Mouse (Mus musculus): ENCODE data around the gene Blm. TPM values are rescaled to one million over a fixed set of nuclear protein-coding genes. Genes with fewer than 3 reads are reported as not detected.

The Blm gene
- 9.4 and 10.1 TPM in 2 replicates for polyA plus RNA-seq (2015; fragmentation: Nextera tagmentation; extraction: Ambion mirVana)

DNA sequence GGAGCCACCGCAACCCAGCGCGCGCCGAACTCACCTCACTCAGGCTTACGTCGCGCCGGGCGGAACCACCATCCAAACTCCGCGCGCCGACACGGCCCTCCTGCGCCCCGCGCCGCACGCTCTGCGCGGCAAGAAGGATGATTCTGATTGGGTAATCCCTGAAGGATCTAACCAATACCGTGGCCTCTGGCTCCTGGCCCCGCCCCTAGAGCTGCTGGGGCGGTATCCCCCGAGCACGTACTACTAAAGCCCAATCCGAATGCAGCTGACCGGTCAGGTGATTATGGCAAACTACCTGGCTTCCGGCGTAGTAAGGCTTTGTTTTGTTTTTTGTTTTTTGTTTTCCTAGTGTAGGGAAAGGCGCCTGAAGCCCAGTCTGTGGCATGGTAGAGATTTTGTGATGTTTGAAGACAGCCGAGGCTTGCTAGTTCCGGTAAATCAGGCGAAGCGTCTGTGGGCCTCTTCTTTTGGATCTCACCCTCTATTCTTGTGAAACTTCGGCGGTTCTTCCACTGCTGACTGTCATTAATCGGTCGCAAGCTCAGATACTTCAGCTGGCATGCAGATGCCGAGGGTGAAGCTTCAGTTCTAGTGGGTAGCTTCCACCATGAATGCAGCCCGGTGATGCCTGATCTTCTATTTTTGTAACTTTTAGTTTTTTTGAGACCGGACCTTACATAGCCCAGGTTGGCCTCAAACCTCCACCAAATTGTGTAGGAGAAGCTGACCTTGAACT lies at the start of gene Blm:
Gene Blm (minus strand): TSS at position 111 of the 736 bp plus-strand sequence.
- H3K4me2 ChIP-seq = peak within 1 kb of the TSS; percentile 87
- H3K9ac ChIP-seq = peak within 1 kb of the TSS; percentile 68
- H3K9me3 ChIP-seq = no peaks in the 10 kb centered on the region
- no peaks in the 10 kb centered on the region for H3K36me3 ChIP-seq (replicated peaks)
- WGBS = under 1% methylated on average over 43 of the region's 43 CpGs
- ATAC-seq (replicated peaks) = peak; percentile 100
- peaks cover 11% of the 10 kb centered on the region for H3K4me1 ChIP-seq
- no peaks in the 10 kb centered on the region for H3K27me3 ChIP-seq (replicated peaks)
- peak within 1 kb of the TSS; percentile 91 for H3K4me3 ChIP-seq
- H3K27ac ChIP-seq = peak within 1 kb of the TSS; percentile 89

GRCm38 (mm10) chr7:80583981-80584380 lies 49.1 kb upstream of the Blm start:
- WGBS = 41% methylated on average over 6 of the region's 6 CpGs
- H3K4me1 ChIP-seq = peaks cover 7% of the 10 kb centered on the region
- H3K27ac ChIP-seq = no peak overlapping the region
- no peak overlapping the region for H3K9ac ChIP-seq
- no peak overlapping the region for H3K4me3 ChIP-seq
- ATAC-seq (replicated peaks) = 0 out of 2 replicates have a peak, but pooled peaks have one; percentile 61
- H3K9me3 ChIP-seq = no peaks in the 10 kb centered on the region
- H3K4me2 ChIP-seq = no peak overlapping the region
- no peaks in the 10 kb centered on the region for H3K27me3 ChIP-seq (replicated peaks)
- peaks cover 5% of the 10 kb centered on the region for H3K36me3 ChIP-seq (replicated peaks)

GRCm38 (mm10) chr7:80582821-80583451 lies 48.0 kb upstream of the Blm start:
- WGBS = 70% methylated on average over 20 of the region's 20 CpGs
- ATAC-seq (replicated peaks) = no peak

DNA sequence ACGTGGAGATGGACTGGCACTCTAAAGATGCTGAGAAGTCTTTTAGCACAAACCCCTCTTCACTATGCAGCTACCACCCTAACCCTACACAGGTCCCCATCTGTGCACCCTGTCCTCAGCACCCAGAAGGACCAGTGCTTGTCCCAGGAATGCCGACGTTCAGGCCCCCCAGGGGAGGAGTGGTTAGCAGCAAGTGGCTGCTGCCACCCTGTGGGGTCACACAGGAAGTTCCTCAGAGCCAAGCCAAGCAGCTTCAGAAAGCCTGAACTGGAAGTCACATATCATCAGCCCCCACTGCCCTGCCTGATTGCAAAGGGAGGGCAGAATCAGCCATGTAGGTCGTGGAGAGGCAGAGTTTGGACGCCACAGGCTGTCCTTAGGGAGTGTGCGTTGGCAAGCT lies 45.4 kb upstream of the Blm start:
- no peak overlapping the region for H3K4me2 ChIP-seq

More at GRCm38 (mm10) chr7:80582821-80583451, 48.0 kb upstream of the Blm start:
- Histone ChIP-seq H3K27me3 (replicated peaks) (no peaks in the 10 kb centered on the region), H3K4me3 (no peak overlapping the region), H3K27ac (no peak overlapping the region), H3K9ac (no peak overlapping the region), H3K4me2 (no peak overlapping the region), H3K9me3 (no peaks in the 10 kb centered on the region), H3K36me3 (replicated peaks) (no peaks in the 10 kb centered on the region), H3K4me1 (peaks cover 7% of the 10 kb centered on the region)

GRCm38 (mm10) chr7:80577417-80577980 lies 42.6 kb upstream of the Blm start:
- WGBS = 58% methylated on average over 14 of the region's 14 CpGs
- Histone ChIP-seq H3K27me3 (replicated peaks) (no peaks in the 10 kb centered on the region), H3K9ac (no peak overlapping the region), H3K4me3 (no peak overlapping the region), H3K4me2 (no peak overlapping the region), H3K4me1 (no peaks in the 10 kb centered on the region), H3K36me3 (replicated peaks) (no peaks in the 10 kb centered on the region), H3K9me3 (no peaks in the 10 kb centered on the region), H3K27ac (no peak overlapping the region)
- ATAC-seq (replicated peaks) = no peak

More for the DNA sequence above, 45.4 kb upstream of the Blm start:
- ATAC-seq (replicated peaks) = no peak
- Histone ChIP-seq H3K4me3 (no peak overlapping the region), H3K4me1 (no peaks in the 10 kb centered on the region), H3K27ac (no peak overlapping the region), H3K9ac (no peak overlapping the region), H3K9me3 (no peaks in the 10 kb centered on the region), H3K27me3 (replicated peaks) (no peaks in the 10 kb centered on the region), H3K36me3 (replicated peaks) (no peaks in the 10 kb centered on the region)
- 32% methylated on average over 6 of the region's 6 CpGs for WGBS

DNA sequence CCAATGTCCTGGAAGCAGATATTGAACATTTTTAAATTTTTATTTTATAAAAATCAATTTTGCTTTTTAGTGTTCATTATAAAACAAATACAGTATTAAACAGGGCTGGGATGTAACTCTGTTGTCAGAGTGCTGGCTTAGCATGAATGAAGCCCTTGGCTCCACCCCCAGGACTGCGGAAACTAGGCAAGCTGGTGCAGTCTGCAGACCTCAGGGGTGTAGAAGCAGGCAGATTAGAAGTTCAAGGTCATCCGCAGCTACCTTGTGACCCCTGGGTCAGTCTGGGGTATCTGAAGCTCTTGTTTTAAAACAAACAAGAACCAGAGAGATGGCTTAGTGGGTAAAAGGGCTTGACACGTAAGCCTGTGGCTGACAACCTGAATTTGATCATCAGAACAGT lies 41.7 kb upstream of the Blm start:
- Histone ChIP-seq H3K4me2 (no peak overlapping the region), H3K27ac (no peak overlapping the region), H3K9me3 (no peaks in the 10 kb centered on the region), H3K36me3 (replicated peaks) (no peaks in the 10 kb centered on the region), H3K27me3 (replicated peaks) (no peaks in the 10 kb centered on the region), H3K4me3 (no peak overlapping the region), H3K9ac (no peak overlapping the region), H3K4me1 (no peaks in the 10 kb centered on the region)
- ATAC-seq (replicated peaks) = no peak
- WGBS = 62% methylated on average over 3 of the region's 3 CpGs

DNA sequence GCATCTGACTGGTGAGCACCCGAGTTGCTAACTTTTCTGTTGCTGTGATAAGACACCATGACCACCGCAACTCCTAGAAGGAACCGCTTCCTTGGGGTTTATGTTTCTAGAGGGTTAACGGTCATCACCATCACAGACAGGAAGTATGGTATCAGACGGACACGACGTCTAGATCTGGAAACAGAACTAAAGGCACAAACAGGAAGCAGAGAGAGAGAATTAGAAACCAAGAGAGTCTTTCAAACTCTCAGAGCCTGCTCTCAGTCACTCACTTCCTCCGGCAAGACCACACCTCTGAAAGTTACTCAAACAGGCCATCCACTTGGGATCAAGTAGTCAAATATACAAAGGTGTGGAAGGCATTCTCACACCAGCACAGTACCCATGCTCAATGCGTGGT lies 40.8 kb upstream of the Blm start:
- Histone ChIP-seq H3K9me3 (no peaks in the 10 kb centered on the region), H3K36me3 (replicated peaks) (no peaks in the 10 kb centered on the region), H3K27ac (no peak overlapping the region), H3K4me2 (no peak overlapping the region), H3K4me1 (peaks cover 6% of the 10 kb centered on the region; the same call in 1 of the 2 replicates), H3K27me3 (replicated peaks) (no peaks in the 10 kb centered on the region), H3K9ac (no peak overlapping the region), H3K4me3 (no peak overlapping the region)
- ATAC-seq (replicated peaks) = no peak
- 87% methylated on average over 9 of the region's 9 CpGs for WGBS

DNA sequence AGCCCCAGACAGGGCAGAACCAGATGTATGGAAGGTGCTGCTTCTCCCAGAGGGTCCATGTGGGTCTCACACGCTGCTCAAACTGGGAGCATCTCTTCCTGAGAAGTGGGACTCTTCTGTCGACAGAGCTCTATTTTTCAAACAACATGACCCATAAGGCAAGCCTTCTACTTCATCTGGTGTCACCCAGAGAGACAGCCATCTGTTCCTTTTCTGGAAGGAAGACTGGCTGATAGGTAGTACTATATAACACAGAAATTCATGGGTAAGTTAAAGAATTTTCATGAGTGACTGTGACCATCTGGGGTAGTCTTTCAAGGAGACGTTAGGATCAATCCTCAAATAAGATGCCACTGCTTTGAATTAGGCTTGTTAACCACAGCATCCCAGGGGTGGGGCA lies 38.2 kb upstream of the Blm start:
- H3K9ac ChIP-seq = no peak overlapping the region
- H3K4me3 ChIP-seq = no peak overlapping the region
- H3K4me2 ChIP-seq = no peak overlapping the region
- no peak for ATAC-seq (replicated peaks)
- H3K27ac ChIP-seq = no peak overlapping the region
- no peaks in the 10 kb centered on the region for H3K36me3 ChIP-seq (replicated peaks)
- peaks cover 8% of the 10 kb centered on the region; the same call in 1 of the 2 replicates for H3K4me1 ChIP-seq
- no peaks in the 10 kb centered on the region for H3K9me3 ChIP-seq
- no peaks in the 10 kb centered on the region for H3K27me3 ChIP-seq (replicated peaks)
- 68% methylated on average over 3 of the region's 3 CpGs for WGBS

GRCm38 (mm10) chr7:80567982-80568381 lies 33.1 kb upstream of the Blm start:
- H3K4me2 ChIP-seq = no peak overlapping the region
- H3K9ac ChIP-seq = no peak overlapping the region
- peaks cover 8% of the 10 kb centered on the region; the same call in 1 of the 2 replicates for H3K4me1 ChIP-seq
- H3K9me3 ChIP-seq = no peaks in the 10 kb centered on the region
- ATAC-seq (replicated peaks) = no peak
- H3K36me3 ChIP-seq (replicated peaks) = no peaks in the 10 kb centered on the region
- no peak overlapping the region for H3K4me3 ChIP-seq
- WGBS = 87% methylated on average over 8 of the region's 8 CpGs
- no peak overlapping the region for H3K27ac ChIP-seq
- H3K27me3 ChIP-seq (replicated peaks) = no peaks in the 10 kb centered on the region

- H3K9ac ChIP-seq = no peak overlapping the region
- WGBS = 73% methylated on average over 5 of the region's 5 CpGs
- H3K27me3 ChIP-seq (replicated peaks) = no peaks in the 10 kb centered on the region
- no peak overlapping the region for H3K4me2 ChIP-seq
- no peaks in the 10 kb centered on the region for H3K36me3 ChIP-seq (replicated peaks)
- H3K27ac ChIP-seq = no peak overlapping the region
- no peak overlapping the region for H3K4me3 ChIP-seq
- no peak for ATAC-seq (replicated peaks)
- no peaks in the 10 kb centered on the region for H3K9me3 ChIP-seq
- H3K4me1 ChIP-seq = no peaks in the 10 kb centered on the region
Measured at GRCm38 (mm10) chr7:80561931-80562330, 27.0 kb upstream of the Blm start.

GRCm38 (mm10) chr7:80561271-80561670 lies 26.4 kb upstream of the Blm start:
- no peaks in the 10 kb centered on the region for H3K9me3 ChIP-seq
- ATAC-seq (replicated peaks) = no peak
- no peaks in the 10 kb centered on the region for H3K27me3 ChIP-seq (replicated peaks)
- no peaks in the 10 kb centered on the region for H3K36me3 ChIP-seq (replicated peaks)
- no peak overlapping the region for H3K9ac ChIP-seq
- no peak overlapping the region for H3K27ac ChIP-seq
- no peak overlapping the region for H3K4me2 ChIP-seq
- no peaks in the 10 kb centered on the region for H3K4me1 ChIP-seq
- WGBS = 80% methylated on average over 9 of the region's 9 CpGs
- H3K4me3 ChIP-seq = no peak overlapping the region

DNA sequence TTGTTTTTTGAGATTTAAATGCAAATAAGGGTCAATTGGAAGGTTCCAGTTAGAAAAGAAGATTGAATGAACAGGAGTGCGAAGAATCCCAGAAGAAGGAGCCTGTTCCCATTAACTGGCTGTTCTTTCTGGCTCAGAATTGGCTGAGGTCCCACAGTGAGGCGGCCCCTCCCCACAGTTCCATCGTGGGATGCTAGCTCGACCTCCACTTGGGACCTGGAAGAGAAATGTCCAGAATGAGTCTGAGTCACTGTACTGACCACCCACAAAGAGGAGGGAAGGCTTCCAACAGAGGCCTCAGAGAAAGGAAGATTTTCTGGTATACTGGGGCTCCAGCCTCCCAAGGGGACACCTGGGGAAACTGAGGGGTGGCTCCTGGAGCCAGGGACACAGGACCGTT lies 23.7 kb upstream of the Blm start:
- Histone ChIP-seq H3K4me1 (no peaks in the 10 kb centered on the region), H3K9ac (no peak overlapping the region), H3K4me3 (no peak overlapping the region), H3K27ac (no peak overlapping the region), H3K9me3 (no peaks in the 10 kb centered on the region), H3K36me3 (replicated peaks) (no peaks in the 10 kb centered on the region), H3K27me3 (replicated peaks) (no peaks in the 10 kb centered on the region), H3K4me2 (no peak overlapping the region)
- ATAC-seq (replicated peaks) = no peak
- WGBS = 64% methylated on average over 5 of the region's 5 CpGs
